Mouse (Mus musculus): ENCODE data around the gene 2210408I21Rik.

Gene 2210408I21Rik

GRCm38 (mm10) chr13:77264481-77264880 lies 129.1 kb downstream of the 2210408I21Rik start:
- in situ Hi-C loops (cut with MboI; ENCODE audit: low sequenced_read_pairs) = no loop called here

GRCm38 (mm10) chr13:77275172-77275747 lies 139.9 kb downstream of the 2210408I21Rik start:
- in situ Hi-C loops (cut with MboI; ENCODE audit: low sequenced_read_pairs) = no loop called here

GRCm38 (mm10) chr13:77278659-77279413 lies 143.5 kb downstream of the 2210408I21Rik start:
- in situ Hi-C loops (cut with MboI; ENCODE audit: low sequenced_read_pairs) = no loop called here

GRCm38 (mm10) chr13:77295519-77295918 lies 160.2 kb downstream of the 2210408I21Rik start:
- in situ Hi-C loops (cut with MboI; ENCODE audit: low sequenced_read_pairs) = no loop called here

- in situ Hi-C loops (cut with MboI; ENCODE audit: low sequenced_read_pairs) = no loop called here
Observed at GRCm38 (mm10) chr13:77324101-77324500, 188.8 kb downstream of the 2210408I21Rik start.

- in situ Hi-C loops (cut with MboI; ENCODE audit: low sequenced_read_pairs) = no loop called here
Observed at GRCm38 (mm10) chr13:77326174-77326959, 191.0 kb downstream of the 2210408I21Rik start.

GRCm38 (mm10) chr13:77342097-77342496 lies 206.8 kb downstream of the 2210408I21Rik start:
- in situ Hi-C loops (cut with MboI; ENCODE audit: low sequenced_read_pairs) = no loop called here

- in situ Hi-C loops (cut with MboI; ENCODE audit: low sequenced_read_pairs) = no loop called here
Observed at GRCm38 (mm10) chr13:77385448-77385970, 250.2 kb downstream of the 2210408I21Rik start.

GRCm38 (mm10) chr13:77386001-77386400 lies 250.7 kb downstream of the 2210408I21Rik start:
- in situ Hi-C loops (cut with MboI; ENCODE audit: low sequenced_read_pairs) = no loop called here

GRCm38 (mm10) chr13:77388148-77388547 lies 252.8 kb downstream of the 2210408I21Rik start:
- in situ Hi-C loops (cut with MboI; ENCODE audit: low sequenced_read_pairs) = no loop called here

GRCm38 (mm10) chr13:77389209-77389608 lies 253.9 kb downstream of the 2210408I21Rik start:
- in situ Hi-C loops (cut with MboI; ENCODE audit: low sequenced_read_pairs) = no loop called here

- in situ Hi-C loops (cut with MboI; ENCODE audit: low sequenced_read_pairs) = no loop called here
Observed at GRCm38 (mm10) chr13:77396374-77396773, 261.0 kb downstream of the 2210408I21Rik start.

GRCm38 (mm10) chr13:77396981-77397380 lies 261.6 kb downstream of the 2210408I21Rik start:
- in situ Hi-C loops (cut with MboI; ENCODE audit: low sequenced_read_pairs) = no loop called here

GRCm38 (mm10) chr13:77397646-77398045 lies 262.3 kb downstream of the 2210408I21Rik start:
- in situ Hi-C loops (cut with MboI; ENCODE audit: low sequenced_read_pairs) = no loop called here

GRCm38 (mm10) chr13:77398477-77398876 lies 263.1 kb downstream of the 2210408I21Rik start:
- in situ Hi-C loops (cut with MboI; ENCODE audit: low sequenced_read_pairs) = no loop called here

- in situ Hi-C loops (cut with MboI; ENCODE audit: low sequenced_read_pairs) = no loop called here
Observed at GRCm38 (mm10) chr13:77400762-77401161, 265.4 kb downstream of the 2210408I21Rik start.

- in situ Hi-C loops (cut with MboI; ENCODE audit: low sequenced_read_pairs) = no loop called here
Observed at GRCm38 (mm10) chr13:77408530-77408929, 273.2 kb downstream of the 2210408I21Rik start.

GRCm38 (mm10) chr13:77409804-77410203 lies 274.5 kb downstream of the 2210408I21Rik start:
- in situ Hi-C loops (cut with MboI; ENCODE audit: low sequenced_read_pairs) = no loop called here

- in situ Hi-C loops (cut with MboI; ENCODE audit: low sequenced_read_pairs) = no loop called here
Observed at GRCm38 (mm10) chr13:77412829-77413228, 277.5 kb downstream of the 2210408I21Rik start.

- in situ Hi-C loops (cut with MboI; ENCODE audit: low sequenced_read_pairs) = no loop called here
Observed at GRCm38 (mm10) chr13:77450007-77450567, 314.7 kb downstream of the 2210408I21Rik start.

GRCm38 (mm10) chr13:77470093-77470621 lies 334.8 kb downstream of the 2210408I21Rik start:
- in situ Hi-C loops (cut with MboI; ENCODE audit: low sequenced_read_pairs) = no loop called here
